Mouse (Mus musculus) kidney, adult 2 months (tissue): ENCODE measurements around the gene Kif2c. TPM values are rescaled to one million over a fixed set of nuclear protein-coding genes. Genes with fewer than 3 reads are reported as not detected.
A peak's percentile ranks its signal among the peaks of the same experiment; 100 is the strongest.

Experiments used
- DNase-seq: peaks from one replicate; pipeline ENCODE4 v3.0.0; 2021
- H3K27ac ChIP-seq: fragments of 200-500 bp; 2 replicates; pipeline ENCODE4 v1.5.1; 2012; ENCODE audit warnings: low read depth, low read length, control low read depth, inconsistent platforms; ENCODE audit not compliant: insufficient read depth
- H3K27me3 ChIP-seq: fragments of 200-500 bp; replicated peaks from 2 replicates; pipeline ENCODE4 v1.6.1; 2012; ENCODE audit warnings: mild to moderate bottlenecking, moderate library complexity, low read length, inconsistent platforms; ENCODE audit not compliant: control insufficient read depth, insufficient read depth
- H3K36me3 ChIP-seq: fragments of 200-500 bp; 2 replicates; pipeline ENCODE4 v1.6.1; 2012; ENCODE audit warnings: mild to moderate bottlenecking, moderate library complexity, low read length, inconsistent platforms; ENCODE audit not compliant: control insufficient read depth, insufficient read depth
- H3K4me1 ChIP-seq: fragments of 200-500 bp; 2 replicates; pipeline ENCODE4 v1.6.1; 2011; ENCODE audit warnings: low read length; ENCODE audit not compliant: control insufficient read depth, insufficient read depth
- H3K4me3 ChIP-seq: fragments of 200-500 bp; 2 replicates; pipeline ENCODE4 v1.5.1; 2011; ENCODE audit warnings: mild to moderate bottlenecking, low read depth, low read length, control low read depth; ENCODE audit not compliant: insufficient read depth
- CTCF ChIP-seq: fragments of 200-500 bp; conservative IDR thresholded peaks from 2 replicates; pipeline ENCODE4 v1.5.1; 2011; ENCODE audit warnings: low read depth, mild to moderate bottlenecking, control low read depth, low read length, moderate library complexity, mixed read lengths; ENCODE audit not compliant: insufficient read depth, insufficient read length
- POLR2A ChIP-seq: fragments of 200-500 bp; IDR thresholded peaks from one replicate; pipeline ENCODE4 v1.6.1; 2011; ENCODE audit warnings: low read depth, low read length, control low read depth
- WGBS: fragments of 180-500 bp; shearing (Covaris S2); methylation state at CpG from one replicate; pipeline ENCODE4 v1.1.7; 2018; 5-methylcytosine and 5-hydroxymethylcytosine counted together
- polyA plus RNA-seq: library from polyadenylated mRNA; depleted of rRNA; stranded (reverse); fragments of >200 nt; gene quantifications from 2 replicates; pipeline ENCODE4 v1.2.3, GENCODE M21; 2012

Kif2c gene
- polyA plus RNA-seq, 1 experiment: 0.20 TPM

DNA sequence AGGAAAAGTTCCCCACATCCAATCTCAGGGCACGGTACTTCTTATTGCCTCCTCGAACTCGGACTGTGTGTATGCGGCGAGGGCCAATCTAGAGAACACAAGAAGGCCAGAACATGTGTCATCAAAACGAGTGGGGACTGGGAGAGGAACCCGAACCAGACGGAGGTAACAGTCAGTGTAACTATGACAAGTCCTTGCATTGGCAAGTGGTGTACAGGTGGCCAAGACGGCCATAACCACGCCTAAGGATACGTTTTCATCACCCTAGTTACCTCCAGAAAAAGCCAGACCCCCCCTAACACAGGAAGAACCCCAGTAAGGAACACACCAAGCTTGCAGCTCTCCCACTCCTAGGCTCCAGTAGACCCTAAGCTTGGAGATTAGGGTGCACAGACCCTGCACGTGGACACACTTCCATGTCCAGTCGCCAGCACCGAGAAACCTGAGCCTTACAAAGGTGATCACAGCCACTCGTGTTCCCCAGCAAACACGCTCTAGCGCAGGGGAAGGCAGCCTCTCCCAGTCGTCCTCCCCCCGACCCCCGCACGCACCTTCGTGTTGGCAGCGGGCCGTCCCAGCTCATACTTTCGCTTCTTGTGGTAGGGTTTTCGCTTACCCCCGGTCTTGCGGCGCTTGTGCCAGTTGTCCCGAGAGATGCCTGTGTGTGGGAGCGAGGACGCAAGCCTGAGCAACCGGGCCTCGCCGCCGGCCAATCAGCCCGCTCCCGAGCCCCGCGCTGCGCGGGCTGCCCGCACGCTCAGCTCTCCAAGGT is 27.2 kb downstream of the Kif2c start:
- Histone ChIP-seq H3K36me3 (peaks cover 8% of the 10 kb centered on the region; the same call in 1 of the 2 replicates), H3K27me3 (no peaks in the 10 kb centered on the region), H3K4me1 (no peaks in the 10 kb centered on the region), H3K4me3 (peak overlapping the region; percentile 80), H3K27ac (peak overlapping the region; percentile 66; the same call in 1 of the 2 replicates)
- WGBS: 3% methylated on average over 44 of the region's 44 CpGs
- DNase-seq: no peak
- TF ChIP-seq POLR2A (no peak), CTCF (no peak)

DNA sequence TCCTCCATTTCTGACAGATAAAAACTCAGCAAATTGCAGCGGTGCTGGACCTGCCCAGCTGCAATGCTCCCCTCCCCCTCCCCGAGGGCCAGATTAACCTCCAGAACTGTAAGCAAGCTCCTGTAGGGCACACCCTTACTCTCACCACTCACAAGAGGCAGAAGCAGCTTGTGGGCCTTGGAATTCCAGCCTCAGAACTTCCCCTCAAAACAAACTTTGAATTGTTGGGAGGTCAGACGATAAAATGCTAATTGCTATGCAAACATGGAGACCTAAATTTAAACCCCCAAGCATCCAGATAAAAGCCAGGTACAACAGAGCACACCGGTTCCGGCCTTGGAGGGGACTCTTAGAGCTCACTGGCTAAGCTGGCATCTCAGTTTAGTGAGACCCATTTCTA is 29.7 kb downstream of the Kif2c start:
- Histone ChIP-seq H3K27me3 (no peaks in the 10 kb centered on the region), H3K27ac (no peak overlapping the region), H3K4me1 (no peaks in the 10 kb centered on the region), H3K4me3 (no peak overlapping the region), H3K36me3 (peaks cover 8% of the 10 kb centered on the region; the same call in 1 of the 2 replicates)
- WGBS: 67% methylated on average over 5 of the region's 5 CpGs
- TF ChIP-seq POLR2A (no peak), CTCF (no peak)
- no peak for DNase-seq

DNA sequence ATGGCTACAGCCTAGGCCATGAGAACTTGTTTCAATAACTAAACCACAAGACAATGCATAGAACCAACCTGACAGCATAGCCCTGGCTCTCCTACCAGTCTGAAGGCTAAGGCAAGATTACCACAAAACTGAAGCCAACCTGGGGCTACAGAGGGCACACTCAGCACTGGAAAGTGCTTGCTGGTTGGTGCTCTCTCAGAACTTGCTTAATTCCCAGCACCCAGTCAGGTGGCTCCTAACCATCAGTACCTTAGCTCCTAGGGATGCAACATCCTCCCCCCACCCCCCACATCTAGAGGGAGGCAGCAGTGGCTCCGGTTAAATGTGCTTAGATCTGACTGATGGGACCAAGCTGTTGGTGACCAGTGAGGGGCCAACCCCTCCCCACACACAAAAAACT is 31.0 kb downstream of the Kif2c start:
- WGBS: 61% methylated on average over 1 of the region's 1 CpGs
- H3K36me3 ChIP-seq: peaks cover 8% of the 10 kb centered on the region; the same call in 1 of the 2 replicates
- no peak for DNase-seq
- no peaks in the 10 kb centered on the region for H3K27me3 ChIP-seq
- H3K4me1 ChIP-seq: no peaks in the 10 kb centered on the region
- H3K4me3 ChIP-seq: no peak overlapping the region
- TF ChIP-seq CTCF (no peak), POLR2A (no peak)
- no peak overlapping the region for H3K27ac ChIP-seq

DNA sequence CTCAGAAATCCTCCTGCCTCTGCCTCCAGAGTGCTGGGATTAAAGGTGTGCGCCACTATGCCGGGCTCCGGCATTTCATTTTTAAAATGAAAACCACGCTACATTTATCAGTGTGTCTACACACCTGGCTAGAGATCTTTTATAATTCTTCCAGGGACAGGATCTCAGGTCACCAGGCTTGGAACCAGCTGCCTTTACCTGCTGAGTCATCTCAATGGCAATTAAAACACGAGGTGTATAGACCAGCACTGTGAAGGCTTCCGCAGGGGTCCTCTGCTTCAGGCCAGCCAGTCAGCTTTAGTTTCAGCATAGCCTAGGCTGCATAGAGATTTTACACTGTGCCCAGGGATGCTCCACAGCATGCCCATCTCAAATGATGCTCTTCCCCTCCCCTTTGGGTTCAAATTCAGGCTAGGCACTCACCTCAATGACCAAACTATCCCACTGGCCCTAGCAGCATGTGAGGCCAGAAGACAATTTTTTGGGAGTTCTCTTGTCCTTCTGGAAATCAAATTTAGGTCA is 32.2 kb downstream of the Kif2c start:
- Histone ChIP-seq H3K36me3 (peaks cover 8% of the 10 kb centered on the region; the same call in 1 of the 2 replicates), H3K4me3 (no peak overlapping the region), H3K27ac (no peak overlapping the region), H3K4me1 (no peaks in the 10 kb centered on the region), H3K27me3 (no peaks in the 10 kb centered on the region)
- no peak for DNase-seq
- 91% methylated on average over 6 of the region's 6 CpGs for WGBS
- TF ChIP-seq CTCF (no peak), POLR2A (no peak)

DNA sequence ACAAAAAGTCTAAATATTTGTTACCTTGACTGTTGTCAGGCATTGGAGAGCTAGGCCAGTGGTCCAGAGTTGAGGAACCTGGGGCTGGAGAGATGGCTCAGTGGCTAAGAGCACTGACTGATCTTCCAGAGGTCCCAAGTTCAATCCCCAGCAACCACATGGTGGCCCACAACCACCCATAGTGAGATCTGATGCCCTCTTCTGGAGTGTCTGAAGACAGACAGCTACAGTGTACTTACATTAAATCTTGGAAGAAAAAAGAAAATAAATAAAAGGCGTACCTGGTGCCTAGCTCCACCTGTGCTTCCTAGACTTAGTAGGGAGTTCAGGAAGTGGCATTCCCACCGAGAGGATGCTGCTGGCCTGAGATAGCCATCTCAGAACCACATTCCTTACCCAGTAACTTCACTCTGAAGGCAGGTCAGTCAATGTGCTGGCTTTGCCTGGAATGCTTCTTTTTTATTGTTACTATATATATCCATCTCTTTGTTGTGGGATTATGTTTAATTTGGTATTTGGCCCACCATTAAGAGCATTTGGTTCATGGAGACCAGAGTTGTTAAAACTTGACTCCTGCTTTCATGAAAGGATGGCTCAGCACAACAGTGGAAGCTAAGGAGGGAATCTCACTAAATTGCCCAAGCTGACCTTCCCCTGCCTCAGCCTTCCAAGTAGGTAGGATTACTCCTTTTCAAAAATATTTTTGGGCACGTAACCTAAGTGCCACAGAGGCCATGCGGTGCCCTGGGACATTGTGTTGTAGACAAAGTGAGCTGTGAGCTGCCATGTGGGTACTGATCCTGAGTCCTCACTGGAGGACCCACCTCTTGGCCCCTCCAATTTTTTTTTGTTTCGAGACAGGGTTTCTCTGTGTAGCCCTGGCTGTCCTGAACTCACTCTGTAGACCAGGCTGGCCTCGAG is 32.9 kb downstream of the Kif2c start:
- H3K4me3 ChIP-seq: no peak overlapping the region
- 77% methylated on average over 6 of the region's 6 CpGs for WGBS
- H3K36me3 ChIP-seq: peaks cover 8% of the 10 kb centered on the region; the same call in 1 of the 2 replicates
- H3K27me3 ChIP-seq: no peaks in the 10 kb centered on the region
- no peaks in the 10 kb centered on the region for H3K4me1 ChIP-seq
- no peak for DNase-seq
- TF ChIP-seq POLR2A (no peak), CTCF (no peak)
- no peak overlapping the region for H3K27ac ChIP-seq

DNA sequence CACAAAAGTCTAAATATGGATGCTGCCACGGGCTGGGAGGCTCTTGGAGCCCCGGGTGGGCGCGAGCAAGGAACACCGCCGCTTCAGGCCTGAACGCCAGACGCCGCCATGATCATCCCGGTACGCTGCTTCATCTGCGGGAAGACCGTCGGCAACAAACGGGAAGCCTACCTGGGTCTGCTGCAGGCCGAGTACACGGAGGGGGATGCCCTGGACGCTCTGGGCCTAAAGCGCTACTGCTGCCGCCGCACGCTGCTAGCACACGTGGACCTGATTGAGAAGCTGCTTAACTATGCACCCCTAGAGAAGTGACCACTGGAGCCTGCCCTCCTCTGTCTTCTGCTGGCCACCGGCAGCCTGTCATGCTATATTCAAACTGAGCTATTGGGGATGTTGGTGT is 33.6 kb downstream of the Kif2c start:
- H3K4me1 ChIP-seq: no peaks in the 10 kb centered on the region
- no peak overlapping the region for H3K4me3 ChIP-seq
- no peak for DNase-seq
- peaks cover 8% of the 10 kb centered on the region; the same call in 1 of the 2 replicates for H3K36me3 ChIP-seq
- 75% methylated on average over 24 of the region's 24 CpGs for WGBS
- no peaks in the 10 kb centered on the region for H3K27me3 ChIP-seq
- TF ChIP-seq POLR2A (no peak), CTCF (no peak)
- H3K27ac ChIP-seq: no peak overlapping the region
